Comparison of ENCODE assay signal across 8 mouse cellular contexts in genomic region chr19:24871037-24871635, GRCm38 (mm10). TPM values are rescaled to one million over a fixed set of nuclear protein-coding genes. Genes with fewer than 3 reads are reported as not detected.
DNase-seq lines count a peak whose midpoint lies in the region; ATAC-seq and TF ChIP-seq lines count a peak whose summit lies in the region.

No protein-coding gene starts in this region.

- TF ChIP-seq CTCF in ES-Bruce4 (IDR thresholded peaks at IDR 0.05; ENCODE audit: low read depth, low read length): peak; percentile 91
- TF ChIP-seq CTCF in lung, postnatal 0 days (IDR thresholded peaks at IDR 0.05): peak; percentile 98

- no peaks in the 10 kb centered on the region for H3K27me3 ChIP-seq in ES-Bruce4 (ENCODE audit: control insufficient read depth, insufficient read depth, low read length, poor library complexity, severe bottlenecking)
- no peaks in the 10 kb centered on the region for H3K27me3 ChIP-seq in forebrain, embryonic 15.5 days
- 0 out of 2 replicates have a peak, but pooled peaks cover 2% of the 10 kb centered on the region for H3K27me3 ChIP-seq in hindbrain, embryonic 11.5 days (ENCODE audit: control insufficient read depth, insufficient read depth, low read length)
- H3K27me3 ChIP-seq in lung, postnatal 0 days (replicated peaks; ENCODE audit: insufficient read depth, low read length): no peaks in the 10 kb centered on the region

- H3K27ac ChIP-seq in ES-Bruce4 (ENCODE audit: insufficient read depth, low read length): no peak overlapping the region
- no peak overlapping the region for H3K27ac ChIP-seq in forebrain, embryonic 15.5 days (replicated peaks)
- H3K27ac ChIP-seq in hindbrain, embryonic 11.5 days (ENCODE audit: low read depth, low read length): no peak overlapping the region
- H3K27ac ChIP-seq in lung, postnatal 0 days (ENCODE audit: low read length): no peak overlapping the region

- WGBS in forebrain, embryonic 15.5 days: 20% methylated on average over 18 of the region's 18 CpGs
- 24% methylated on average over 18 of the region's 18 CpGs for WGBS in hindbrain, embryonic 11.5 days
- 11% methylated on average over 18 of the region's 18 CpGs for WGBS in lung, postnatal 0 days

- peak overlapping the region; percentile 54 for H3K4me2 ChIP-seq in forebrain, embryonic 15.5 days (replicated peaks)
- peak overlapping the region; percentile 50 for H3K4me2 ChIP-seq in hindbrain, embryonic 11.5 days (replicated peaks; ENCODE audit: low read depth, low read length)
- H3K4me2 ChIP-seq in lung, postnatal 0 days (replicated peaks; ENCODE audit: low read depth, low read length): peak overlapping the region; percentile 42; the same call in 1 of the 2 replicates

- peak; percentile 21 for DNase-seq in c-Kit-negative CD71-positive TER-119-positive erythroid progenitor cells, embryonic 14.5 days (ENCODE audit: low read depth, low spot score)
- DNase-seq in hindbrain, embryonic 11.5 days (ENCODE audit: low spot score): peak; percentile 93
- DNase-seq in layer of hippocampus, adult 9-11 months: peak; percentile 54
- DNase-seq in lung, postnatal 0 days (ENCODE audit: low spot score): peak; percentile 77
- DNase-seq in retina, postnatal 7 days (ENCODE audit: low read depth, low spot score): peak; percentile 72
- peak; percentile 66 for DNase-seq in urinary bladder, postnatal 14 days (ENCODE audit: low spot score)

- no peak overlapping the region for H3K9ac ChIP-seq in ES-Bruce4 (ENCODE audit: low read depth, poor library complexity, severe bottlenecking)
- peak overlapping the region; percentile 54 for H3K9ac ChIP-seq in forebrain, embryonic 15.5 days (replicated peaks)
- H3K9ac ChIP-seq in hindbrain, embryonic 11.5 days (ENCODE audit: low read depth, low read length): 0 out of 2 replicates have a peak overlapping the region, but pooled peaks have one; percentile 29
- no peak overlapping the region for H3K9ac ChIP-seq in lung, postnatal 0 days (replicated peaks; ENCODE audit: low read depth)

- no peaks in the 10 kb centered on the region for H3K9me3 ChIP-seq in ES-Bruce4 (replicated peaks; ENCODE audit: control insufficient read depth, insufficient read depth, low read length, poor library complexity, severe bottlenecking)
- H3K9me3 ChIP-seq in forebrain, embryonic 15.5 days: no peaks in the 10 kb centered on the region
- no peaks in the 10 kb centered on the region for H3K9me3 ChIP-seq in hindbrain, embryonic 11.5 days (ENCODE audit: control insufficient read depth, low read length)
- H3K9me3 ChIP-seq in lung, postnatal 0 days (ENCODE audit: low read length): no peaks in the 10 kb centered on the region

- no peaks in the 10 kb centered on the region for H3K4me1 ChIP-seq in ES-Bruce4 (ENCODE audit: control insufficient read depth, insufficient read depth, low read length)
- 0 out of 2 replicates have a peak, but pooled peaks cover 3% of the 10 kb centered on the region for H3K4me1 ChIP-seq in forebrain, embryonic 15.5 days
- H3K4me1 ChIP-seq in hindbrain, embryonic 11.5 days (replicated peaks; ENCODE audit: control insufficient read depth, insufficient read depth, low read length): no peaks in the 10 kb centered on the region
- H3K4me1 ChIP-seq in lung, postnatal 0 days (ENCODE audit: insufficient read depth, low read depth, low read length): no peaks in the 10 kb centered on the region

- TF ChIP-seq EP300 in ES-Bruce4 (IDR thresholded peaks at IDR 0.05; ENCODE audit: insufficient read depth, low read depth, low read length): no peak
- TF ChIP-seq EP300 in lung, postnatal 0 days (IDR thresholded peaks at IDR 0.05): no peak

- H3K36me3 ChIP-seq in ES-Bruce4 (ENCODE audit: control insufficient read depth, insufficient read depth, low read length, poor library complexity, severe bottlenecking): no peaks in the 10 kb centered on the region
- H3K36me3 ChIP-seq in forebrain, embryonic 15.5 days: no peaks in the 10 kb centered on the region
- no peaks in the 10 kb centered on the region for H3K36me3 ChIP-seq in hindbrain, embryonic 11.5 days (ENCODE audit: control insufficient read depth, insufficient read depth, low read length)
- no peaks in the 10 kb centered on the region for H3K36me3 ChIP-seq in lung, postnatal 0 days (ENCODE audit: insufficient read depth, low read length)

- peak; percentile 82 for ATAC-seq in forebrain, embryonic 15.5 days (replicated peaks)
- peak; percentile 54; the same call in 1 of the 2 replicates for ATAC-seq in hindbrain, embryonic 11.5 days (ENCODE audit: low FRiP score)
- ATAC-seq in lung, postnatal 0 days: peak; percentile 57

- TF ChIP-seq POLR2A in ES-Bruce4 (IDR thresholded peaks at IDR 0.05; ENCODE audit: insufficient read depth, low read length): no peak

- H3K4me3 ChIP-seq in ES-Bruce4 (ENCODE audit: low read depth, low read length): no peak overlapping the region
- H3K4me3 ChIP-seq in forebrain, embryonic 15.5 days: peak overlapping the region; percentile 39
- no peak overlapping the region for H3K4me3 ChIP-seq in hindbrain, embryonic 11.5 days (ENCODE audit: low read depth, low read length)
- H3K4me3 ChIP-seq in lung, postnatal 0 days (ENCODE audit: low read depth, low read length): peak overlapping the region; percentile 26; the same call in 1 of the 2 replicates

RNA-seq across cellular contexts. Expression of gene Gm10053, which starts 4.3 kb away (rescaled TPM):
- 200 and 230 TPM in 2 replicates for polyA plus RNA-seq in ES-Bruce4 (2011; ENCODE audit: insufficient read depth, insufficient read length, low read depth, missing spikeins)
- 212 and 213 TPM in 2 replicates for polyA plus RNA-seq in forebrain, embryonic 15.5 days (2015; fragmentation: Nextera tagmentation; extraction: Ambion mirVana)
- polyA plus RNA-seq in hindbrain, embryonic 11.5 days (2014; fragmentation: Nextera tagmentation; extraction: Ambion mirVana): 244 and 258 TPM in 2 replicates
- polyA plus RNA-seq in lung, postnatal 0 days (2015; fragmentation: Nextera tagmentation; extraction: Ambion mirVana): 138 and 154 TPM in 2 replicates

RNA-seq across cellular contexts. Expression of gene Pgm5, which starts 9.5 kb away (rescaled TPM):
- polyA plus RNA-seq in ES-Bruce4 (2011; ENCODE audit: insufficient read depth, insufficient read length, low read depth, missing spikeins): 0.18 and 0.59 TPM in 2 replicates
- 0.20 and 0.32 TPM in 2 replicates for polyA plus RNA-seq in forebrain, embryonic 15.5 days (2015; fragmentation: Nextera tagmentation; extraction: Ambion mirVana)
- 0.81 and 1.2 TPM in 2 replicates for polyA plus RNA-seq in hindbrain, embryonic 11.5 days (2014; fragmentation: Nextera tagmentation; extraction: Ambion mirVana)
- 3.4 and 4.5 TPM in 2 replicates for polyA plus RNA-seq in lung, postnatal 0 days (2015; fragmentation: Nextera tagmentation; extraction: Ambion mirVana)

RNA-seq across cellular contexts. Expression of gene Foxd4, which starts 29.9 kb away (rescaled TPM):
- polyA plus RNA-seq in ES-Bruce4 (2011; ENCODE audit: insufficient read depth, insufficient read length, low read depth, missing spikeins): not detected in 2 replicates
- not detected in 2 replicates for polyA plus RNA-seq in forebrain, embryonic 15.5 days (2015; fragmentation: Nextera tagmentation; extraction: Ambion mirVana)
- polyA plus RNA-seq in hindbrain, embryonic 11.5 days (2014; fragmentation: Nextera tagmentation; extraction: Ambion mirVana): 0.14 and 0.20 TPM in 2 replicates
- 0.19 and 0.24 TPM in 2 replicates for polyA plus RNA-seq in lung, postnatal 0 days (2015; fragmentation: Nextera tagmentation; extraction: Ambion mirVana)

Comparison
In these comparisons a context has a peak if more than half of its experiments do, and no peak if none do; other contexts are left out.
1. H3K4me3 ChIP-seq: peak in forebrain, embryonic 15.5 days (single experiment) and lung, postnatal 0 days (single experiment); none in ES-Bruce4 (single experiment) and hindbrain, embryonic 11.5 days (single experiment).
2. H3K9ac ChIP-seq: peak in forebrain, embryonic 15.5 days (single experiment) and hindbrain, embryonic 11.5 days (single experiment); none in ES-Bruce4 (single experiment) and lung, postnatal 0 days (single experiment).
3. DNase-seq: peak in every context shown above with its lines; median percentile 93 in hindbrain, embryonic 11.5 days; 77 in lung, postnatal 0 days; 72 in retina, postnatal 7 days; 66 in urinary bladder, postnatal 14 days; 54 in layer of hippocampus, adult 9-11 months; 21 in c-Kit-negative CD71-positive TER-119-positive erythroid progenitor cells, embryonic 14.5 days.
4. Peak in every context shown above with its lines, with median percentiles within 50 percentile points of each other: ATAC-seq and H3K4me2 ChIP-seq.